Mouse (Mus musculus) embryonic fibroblast, embryonic 13.5 days (primary cell): ENCODE results near the gene Pam16.

ENCODE experiments used
- CTCF ChIP-seq: IDR thresholded peaks from 2 replicates; pipeline ENCODE4 v1.5.1; 2011; ENCODE audit warnings: mild to moderate bottlenecking, control low read depth, low read length, moderate library complexity, borderline replicate concordance; ENCODE audit not compliant: insufficient read depth
- POLR2A ChIP-seq: IDR thresholded peaks from 2 replicates; pipeline ENCODE4 v1.6.1; 2011; ENCODE audit warnings: low read depth, mild to moderate bottlenecking, control low read depth, low read length, moderate library complexity

- TF ChIP-seq CTCF, result no peak
- no peak for TF ChIP-seq POLR2A
Observed at GRCm38 (mm10) chr16:4611193-4611592, 13.6 kb downstream of the Pam16 start.
